Mouse (Mus musculus): ENCODE data around the gene Coq9. TPM values are rescaled to one million over a fixed set of nuclear protein-coding genes. Genes with fewer than 3 reads are reported as not detected.

The Coq9 gene
- polyA plus RNA-seq, 1 experiment from 2014 or later, result 54.9 TPM

DNA sequence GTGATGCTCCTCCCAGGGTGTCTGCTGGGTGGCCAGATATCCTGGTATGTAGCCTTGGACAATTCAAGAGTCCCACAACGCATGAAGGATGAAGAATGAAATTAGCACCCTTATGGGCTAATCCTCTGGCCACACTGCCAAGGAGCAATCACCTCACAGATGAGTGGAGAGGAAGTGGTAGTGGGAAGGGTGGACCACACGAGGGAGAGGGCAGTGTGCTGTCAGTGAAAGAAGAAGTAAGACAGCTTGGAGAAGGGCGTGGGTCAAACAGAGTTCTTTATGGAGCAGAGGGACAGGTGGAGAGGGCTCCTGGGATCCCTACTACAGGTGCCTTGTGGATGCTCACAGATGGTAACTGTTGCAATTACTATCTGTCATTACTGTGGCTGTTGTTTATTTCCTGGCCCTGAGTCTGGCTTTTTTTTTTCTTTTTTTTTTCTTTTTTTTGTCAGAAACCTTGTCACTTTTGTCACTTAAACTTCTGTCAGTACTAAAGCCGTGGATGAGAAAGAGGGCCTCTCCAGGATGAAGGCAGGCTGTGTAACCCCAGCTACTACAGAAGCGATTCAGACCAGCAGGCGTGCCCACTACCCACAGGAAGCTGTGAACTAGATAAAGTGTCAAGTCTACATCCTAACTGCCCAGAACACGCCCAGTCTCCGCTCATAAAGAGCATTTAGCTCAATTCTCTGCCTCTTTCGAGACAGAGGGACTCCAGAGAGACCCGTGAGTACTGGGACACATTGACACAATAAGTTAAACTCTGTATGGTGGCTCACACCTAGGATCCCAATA lies 33.4 kb upstream of the Coq9 start:
- 87% methylated on average over 10 of the region's 10 CpGs for WGBS

DNA sequence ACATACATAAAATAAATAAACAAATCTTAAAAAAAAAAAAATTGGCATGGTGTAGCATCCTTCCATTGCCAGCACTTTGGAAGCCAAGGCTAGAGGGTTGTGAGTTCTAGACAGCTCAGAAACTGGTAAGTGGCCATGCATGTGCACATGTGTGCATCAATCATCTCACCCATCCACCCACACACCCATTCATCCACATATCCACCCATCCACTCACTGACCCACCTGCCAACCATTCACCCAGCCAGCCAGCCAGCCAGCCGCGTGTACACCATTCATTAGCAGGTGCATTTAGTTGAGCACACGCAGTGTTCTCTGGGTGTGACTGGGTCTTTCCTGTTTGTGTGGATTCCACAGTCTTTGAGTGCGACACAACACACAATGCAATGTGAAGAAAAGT lies 32.3 kb upstream of the Coq9 start:
- DNase-seq, result no peak
- H3K4me3 ChIP-seq (replicated peaks; ENCODE audit: low read depth, low read length), result no peak overlapping the region
- H3K9me3 ChIP-seq (ENCODE audit: control insufficient read depth, low read length), result no peaks in the 10 kb centered on the region
- H3K27ac ChIP-seq (replicated peaks; ENCODE audit: low read depth, low read length), result no peak overlapping the region
- 74% methylated on average over 4 of the region's 4 CpGs for WGBS
- no peak for ATAC-seq (ENCODE audit: low FRiP score, low TSS enrichment)
- no peak overlapping the region for H3K9ac ChIP-seq (replicated peaks; ENCODE audit: low read length)
- H3K36me3 ChIP-seq (ENCODE audit: control insufficient read depth, insufficient read depth, low read length), result no peaks in the 10 kb centered on the region
- no peaks in the 10 kb centered on the region; the same call in 1 of the 2 replicates for H3K4me1 ChIP-seq (ENCODE audit: control insufficient read depth, insufficient read depth, low read length)
- no peak overlapping the region for H3K4me2 ChIP-seq (ENCODE audit: low read length)
- no peaks in the 10 kb centered on the region for H3K27me3 ChIP-seq (ENCODE audit: control insufficient read depth, insufficient read depth, low read length)

More for the DNA sequence above, 33.4 kb upstream of the Coq9 start:
- no peak for DNase-seq
- Histone ChIP-seq H3K4me1 (ENCODE audit: control insufficient read depth, insufficient read depth, low read length) (no peaks in the 10 kb centered on the region; the same call in 1 of the 2 replicates), H3K27me3 (ENCODE audit: control insufficient read depth, insufficient read depth, low read length) (no peaks in the 10 kb centered on the region), H3K36me3 (ENCODE audit: control insufficient read depth, insufficient read depth, low read length) (no peaks in the 10 kb centered on the region), H3K9ac (replicated peaks; ENCODE audit: low read length) (no peak overlapping the region), H3K27ac (replicated peaks; ENCODE audit: low read depth, low read length) (no peak overlapping the region), H3K4me3 (replicated peaks; ENCODE audit: low read depth, low read length) (no peak overlapping the region), H3K9me3 (ENCODE audit: control insufficient read depth, low read length) (no peaks in the 10 kb centered on the region), H3K4me2 (ENCODE audit: low read length) (no peak overlapping the region)
- no peak for ATAC-seq (ENCODE audit: low FRiP score, low TSS enrichment)

DNA sequence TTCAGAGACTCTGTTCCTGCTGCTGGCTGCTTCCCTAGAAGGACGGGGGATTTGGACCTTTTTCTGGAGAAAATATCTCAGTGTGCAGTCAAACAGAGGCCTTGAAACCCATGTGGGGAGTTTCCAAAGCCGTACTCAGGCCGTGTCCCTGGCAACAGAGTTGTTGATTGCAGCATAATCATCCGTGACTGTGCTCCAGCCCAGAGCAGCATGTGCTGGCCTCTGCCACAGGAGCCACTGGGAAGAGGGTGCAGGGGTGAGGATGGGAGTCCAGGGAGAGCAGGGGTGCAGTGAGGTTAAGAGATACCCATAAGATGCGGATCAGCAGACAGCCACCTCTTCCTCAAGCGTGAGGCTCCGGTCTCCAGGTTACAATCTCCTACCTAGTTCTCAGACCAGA lies 30.6 kb upstream of the Coq9 start:
- no peak overlapping the region for H3K27ac ChIP-seq (replicated peaks; ENCODE audit: low read depth, low read length)
- no peak for ATAC-seq (ENCODE audit: low FRiP score, low TSS enrichment)
- no peak overlapping the region for H3K4me3 ChIP-seq (replicated peaks; ENCODE audit: low read depth, low read length)
- no peak overlapping the region for H3K4me2 ChIP-seq (ENCODE audit: low read length)
- DNase-seq, result no peak
- no peaks in the 10 kb centered on the region for H3K36me3 ChIP-seq (ENCODE audit: control insufficient read depth, insufficient read depth, low read length)
- no peaks in the 10 kb centered on the region for H3K27me3 ChIP-seq (ENCODE audit: control insufficient read depth, insufficient read depth, low read length)
- no peaks in the 10 kb centered on the region for H3K4me1 ChIP-seq (ENCODE audit: control insufficient read depth, insufficient read depth, low read length)
- WGBS, result 41% methylated on average over 7 of the region's 7 CpGs
- no peak overlapping the region for H3K9ac ChIP-seq (replicated peaks; ENCODE audit: low read length)
- H3K9me3 ChIP-seq (ENCODE audit: control insufficient read depth, low read length), result no peaks in the 10 kb centered on the region

DNA sequence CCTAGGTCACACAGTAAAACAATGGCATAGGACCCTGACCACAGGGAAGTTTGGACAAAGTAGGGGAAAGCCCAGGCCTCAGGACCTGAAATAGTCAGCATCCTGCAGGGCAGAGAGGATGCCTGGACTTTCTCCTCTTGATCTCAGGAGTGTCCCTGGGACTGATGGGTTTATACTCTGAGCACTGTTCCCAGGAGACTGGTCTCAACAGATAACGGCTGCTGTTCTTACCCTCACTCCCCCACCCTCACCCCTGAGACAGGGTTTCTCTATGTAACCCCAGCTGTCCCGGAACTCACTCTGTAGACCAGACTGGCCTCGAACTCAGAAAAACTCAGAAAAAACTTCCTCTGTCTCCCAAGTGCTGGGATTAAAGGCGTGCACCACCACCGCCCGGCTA lies 29.7 kb upstream of the Coq9 start:
- Histone ChIP-seq H3K4me2 (ENCODE audit: low read length) (no peak overlapping the region), H3K27ac (replicated peaks; ENCODE audit: low read depth, low read length) (no peak overlapping the region), H3K9me3 (ENCODE audit: control insufficient read depth, low read length) (no peaks in the 10 kb centered on the region), H3K4me1 (ENCODE audit: control insufficient read depth, insufficient read depth, low read length) (no peaks in the 10 kb centered on the region), H3K27me3 (ENCODE audit: control insufficient read depth, insufficient read depth, low read length) (no peaks in the 10 kb centered on the region), H3K36me3 (ENCODE audit: control insufficient read depth, insufficient read depth, low read length) (no peaks in the 10 kb centered on the region), H3K9ac (replicated peaks; ENCODE audit: low read length) (no peak overlapping the region), H3K4me3 (replicated peaks; ENCODE audit: low read depth, low read length) (no peak overlapping the region)
- DNase-seq (no peak), ATAC-seq (ENCODE audit: low FRiP score, low TSS enrichment) (no peak)
- WGBS, result 86% methylated on average over 6 of the region's 6 CpGs

DNA sequence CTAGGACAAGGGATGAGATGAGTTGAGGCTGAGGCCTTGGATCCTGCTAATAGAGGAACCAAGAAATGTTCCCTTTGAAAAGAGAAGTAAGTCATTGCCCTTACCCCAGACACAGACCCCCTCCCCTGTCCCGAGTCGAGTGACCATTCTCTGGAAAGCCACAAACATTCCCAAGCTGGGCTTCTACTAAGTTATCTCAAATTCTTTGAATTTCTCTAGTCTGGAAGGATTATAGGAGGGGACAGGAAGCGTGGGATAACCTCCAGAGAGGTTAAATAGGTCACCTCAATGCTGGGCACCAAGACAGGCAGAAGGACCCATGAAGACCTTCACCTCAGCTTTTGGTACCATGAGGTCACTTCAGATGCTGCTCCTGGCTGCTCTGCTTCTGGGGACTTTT lies 28.0 kb upstream of the Coq9 start, which contains the start of gene Ccl17:
Gene Ccl17, plus strand, starts transcription at position 301 of the 400 bp plus-strand sequence.
- no peaks in the 10 kb centered on the region for H3K36me3 ChIP-seq (ENCODE audit: control insufficient read depth, insufficient read depth, low read length)
- H3K4me2 ChIP-seq (ENCODE audit: low read length), result no peak within 1 kb of the TSS
- H3K27me3 ChIP-seq (ENCODE audit: control insufficient read depth, insufficient read depth, low read length), result no peaks in the 10 kb centered on the region
- ATAC-seq (ENCODE audit: low FRiP score, low TSS enrichment) (no peak), DNase-seq (no peak)
- no peaks in the 10 kb centered on the region for H3K4me1 ChIP-seq (ENCODE audit: control insufficient read depth, insufficient read depth, low read length)
- no peak within 1 kb of the TSS for H3K27ac ChIP-seq (replicated peaks; ENCODE audit: low read depth, low read length)
- no peaks in the 10 kb centered on the region for H3K9me3 ChIP-seq (ENCODE audit: control insufficient read depth, low read length)
- no peak within 1 kb of the TSS for H3K9ac ChIP-seq (replicated peaks; ENCODE audit: low read length)
- 66% methylated on average over 3 of the region's 3 CpGs for WGBS
- H3K4me3 ChIP-seq (replicated peaks; ENCODE audit: low read depth, low read length), result no peak within 1 kb of the TSS

DNA sequence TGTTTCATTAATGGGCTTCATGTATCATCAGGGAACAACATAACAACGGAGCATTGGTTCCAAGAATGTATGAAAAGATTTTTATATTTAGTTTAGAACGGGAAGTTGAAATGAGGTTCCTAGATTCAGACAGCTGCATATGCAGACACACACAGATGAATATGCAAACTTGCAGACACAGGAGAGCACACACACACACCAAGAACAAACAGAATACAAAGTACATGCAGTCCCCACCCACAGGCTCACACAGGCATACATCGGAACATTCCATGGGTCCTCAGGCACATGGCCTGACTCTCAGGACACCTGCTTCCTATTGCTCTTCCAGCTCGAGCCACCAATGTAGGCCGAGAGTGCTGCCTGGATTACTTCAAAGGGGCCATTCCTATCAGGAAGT lies 27.3 kb upstream of the Coq9 start:
- Histone ChIP-seq H3K27ac (replicated peaks; ENCODE audit: low read depth, low read length) (no peak overlapping the region), H3K4me1 (ENCODE audit: control insufficient read depth, insufficient read depth, low read length) (no peaks in the 10 kb centered on the region), H3K9me3 (ENCODE audit: control insufficient read depth, low read length) (no peaks in the 10 kb centered on the region), H3K4me2 (ENCODE audit: low read length) (no peak overlapping the region), H3K9ac (replicated peaks; ENCODE audit: low read length) (no peak overlapping the region), H3K36me3 (ENCODE audit: control insufficient read depth, insufficient read depth, low read length) (no peaks in the 10 kb centered on the region), H3K4me3 (replicated peaks; ENCODE audit: low read depth, low read length) (no peak overlapping the region), H3K27me3 (ENCODE audit: control insufficient read depth, insufficient read depth, low read length) (no peaks in the 10 kb centered on the region)
- ATAC-seq (ENCODE audit: low FRiP score, low TSS enrichment) (no peak), DNase-seq (no peak)
- WGBS, result 89% methylated on average over 5 of the region's 5 CpGs

DNA sequence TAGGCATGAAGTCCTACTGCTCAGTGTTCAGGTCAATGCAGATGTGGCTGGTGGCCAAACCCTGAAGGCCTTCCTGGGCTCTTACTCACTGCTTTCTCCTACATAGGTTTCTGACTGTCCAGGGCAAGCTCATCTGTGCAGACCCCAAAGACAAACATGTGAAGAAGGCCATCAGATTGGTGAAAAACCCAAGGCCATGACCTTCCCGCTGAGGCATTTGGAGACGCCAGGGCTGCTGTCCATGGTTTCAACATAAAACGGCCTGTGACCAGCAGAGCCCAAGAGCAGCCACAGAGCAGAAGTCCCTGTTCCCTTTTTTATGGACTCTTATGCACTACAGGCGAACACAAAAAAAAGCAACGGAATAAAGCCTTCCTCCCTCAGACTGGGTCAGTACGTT lies 26.5 kb upstream of the Coq9 start:
- Histone ChIP-seq H3K36me3 (ENCODE audit: control insufficient read depth, insufficient read depth, low read length) (no peaks in the 10 kb centered on the region), H3K9me3 (ENCODE audit: control insufficient read depth, low read length) (no peaks in the 10 kb centered on the region), H3K4me2 (ENCODE audit: low read length) (no peak overlapping the region), H3K27me3 (ENCODE audit: control insufficient read depth, insufficient read depth, low read length) (no peaks in the 10 kb centered on the region), H3K4me3 (replicated peaks; ENCODE audit: low read depth, low read length) (no peak overlapping the region), H3K27ac (replicated peaks; ENCODE audit: low read depth, low read length) (no peak overlapping the region), H3K9ac (replicated peaks; ENCODE audit: low read length) (no peak overlapping the region), H3K4me1 (ENCODE audit: control insufficient read depth, insufficient read depth, low read length) (no peaks in the 10 kb centered on the region)
- ATAC-seq (ENCODE audit: low FRiP score, low TSS enrichment) (no peak), DNase-seq (no peak)
- WGBS, result 75% methylated on average over 6 of the region's 6 CpGs

DNA sequence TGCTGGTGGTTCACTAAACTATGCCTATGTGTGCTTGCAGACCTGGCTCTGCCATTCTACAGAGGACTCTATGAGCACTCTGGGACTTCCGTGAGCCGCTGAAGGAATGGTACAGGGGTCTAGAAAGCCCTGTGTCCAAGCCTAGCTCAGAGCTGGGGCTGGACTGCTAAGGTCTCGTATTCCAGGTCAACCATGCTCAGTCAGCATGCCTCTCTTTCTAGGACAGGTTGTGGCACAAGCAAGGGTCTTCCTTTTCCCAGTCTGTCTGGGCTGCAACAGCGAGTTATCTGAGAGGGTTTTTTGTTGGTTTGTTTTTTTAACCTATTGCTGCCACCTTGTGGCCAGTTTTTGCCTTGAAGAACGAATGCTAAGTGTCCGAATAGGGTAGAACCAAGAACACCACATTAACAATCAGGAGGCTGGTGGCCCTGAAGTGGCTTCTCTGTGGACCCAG lies 25.4 kb upstream of the Coq9 start:
- peak overlapping the region; percentile 1; the same call in 1 of the 2 replicates for H3K4me3 ChIP-seq (replicated peaks; ENCODE audit: low read depth, low read length)

DNA sequence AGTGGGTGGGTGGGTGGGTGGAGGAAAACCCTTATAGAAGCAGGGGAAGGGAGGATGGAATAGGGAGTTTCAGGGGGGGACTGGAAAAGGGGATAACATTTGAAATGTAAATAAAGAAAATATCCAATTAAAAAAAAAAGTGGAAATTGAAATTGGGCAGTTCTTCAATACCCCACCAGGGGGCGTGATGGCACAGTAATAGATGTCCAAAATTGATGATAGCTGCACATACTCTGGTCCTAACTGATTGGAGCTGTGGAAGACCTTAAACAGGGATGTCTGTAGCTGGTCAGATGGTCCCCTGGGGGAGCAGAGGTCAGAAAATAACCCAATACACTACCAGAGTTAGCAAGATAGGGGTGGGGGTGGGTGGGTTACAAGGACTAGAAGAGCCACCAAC lies 23.6 kb upstream of the Coq9 start:
- 0% methylated on average over 1 of the region's 1 CpGs for WGBS
- H3K4me1 ChIP-seq (ENCODE audit: control insufficient read depth, insufficient read depth, low read length), result no peaks in the 10 kb centered on the region
- ATAC-seq (ENCODE audit: low FRiP score, low TSS enrichment) (no peak), DNase-seq (peak; percentile 48)
- H3K9me3 ChIP-seq (ENCODE audit: control insufficient read depth, low read length), result no peaks in the 10 kb centered on the region
- H3K27ac ChIP-seq (replicated peaks; ENCODE audit: low read depth, low read length), result no peak overlapping the region
- no peaks in the 10 kb centered on the region for H3K36me3 ChIP-seq (ENCODE audit: control insufficient read depth, insufficient read depth, low read length)
- H3K4me2 ChIP-seq (ENCODE audit: low read length), result no peak overlapping the region
- H3K4me3 ChIP-seq (replicated peaks; ENCODE audit: low read depth, low read length), result no peak overlapping the region
- H3K27me3 ChIP-seq (ENCODE audit: control insufficient read depth, insufficient read depth, low read length), result no peaks in the 10 kb centered on the region
- no peak overlapping the region for H3K9ac ChIP-seq (replicated peaks; ENCODE audit: low read length)

More for the DNA sequence above, 25.4 kb upstream of the Coq9 start:
- H3K36me3 ChIP-seq (ENCODE audit: control insufficient read depth, insufficient read depth, low read length), result no peaks in the 10 kb centered on the region
- H3K4me2 ChIP-seq (ENCODE audit: low read length), result peak overlapping the region; percentile 42
- peak overlapping the region; percentile 63 for H3K27ac ChIP-seq (replicated peaks; ENCODE audit: low read depth, low read length)
- ATAC-seq (ENCODE audit: low FRiP score, low TSS enrichment), result peak; percentile 66
- no peaks in the 10 kb centered on the region for H3K9me3 ChIP-seq (ENCODE audit: control insufficient read depth, low read length)
- H3K4me1 ChIP-seq (ENCODE audit: control insufficient read depth, insufficient read depth, low read length), result no peaks in the 10 kb centered on the region
- DNase-seq, result peak; percentile 97
- no peaks in the 10 kb centered on the region for H3K27me3 ChIP-seq (ENCODE audit: control insufficient read depth, insufficient read depth, low read length)
- WGBS, result 28% methylated on average over 6 of the region's 6 CpGs
- peak overlapping the region; percentile 35; the same call in 1 of the 2 replicates for H3K9ac ChIP-seq (replicated peaks; ENCODE audit: low read length)
